Mouse (Mus musculus): ENCODE data around the gene Adgrf5.
"Not testable (repeated sequence)": the region's sequence is repeated elsewhere in the genome, so short reads cannot be mapped to it uniquely, and the experiment has no call there.

Gene Adgrf5

DNA sequence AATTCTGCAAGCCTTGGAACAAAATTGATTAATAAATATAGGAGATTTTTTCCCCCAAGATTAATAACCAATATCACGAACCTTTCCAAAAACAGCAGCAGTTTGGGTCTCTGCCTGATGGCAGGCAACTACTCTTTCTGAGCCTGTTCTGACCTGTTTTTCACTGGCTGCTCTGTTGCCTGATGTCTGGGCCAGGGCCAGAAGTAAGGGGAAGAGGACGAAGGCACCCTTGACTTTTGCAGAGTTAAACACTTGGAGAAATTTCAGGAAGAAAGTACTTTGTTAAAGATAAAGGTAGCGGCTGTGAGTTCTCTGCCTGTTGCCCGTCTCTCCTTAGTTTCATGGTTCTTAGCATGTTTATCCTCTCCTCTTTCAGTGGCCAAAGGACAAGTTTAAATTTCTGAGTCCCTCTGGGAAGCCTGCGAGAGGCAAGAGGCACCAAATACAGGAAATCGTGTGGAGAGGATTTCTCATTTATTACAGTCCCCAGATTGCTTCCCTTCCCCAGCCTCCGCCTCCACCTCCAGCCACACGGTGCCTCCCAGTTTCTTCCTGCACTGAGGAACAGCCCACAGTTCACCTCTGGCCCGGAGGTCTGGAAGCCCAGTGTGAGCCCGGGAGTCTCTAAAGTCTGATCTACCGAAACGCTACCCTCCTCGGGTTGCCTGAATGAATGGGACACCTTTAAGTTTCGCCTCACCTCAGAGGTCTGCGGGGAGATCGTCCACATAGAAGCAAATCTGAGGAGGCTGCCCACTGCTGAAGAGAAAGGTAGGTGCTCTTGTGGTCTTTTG, at the start of gene Adgrf5:
TSS of gene Adgrf5 (plus strand) at position 626 of the 794 bp plus-strand sequence.
- DNase-seq (ENCODE audit: low spot score), result peak; percentile 18

DNA sequence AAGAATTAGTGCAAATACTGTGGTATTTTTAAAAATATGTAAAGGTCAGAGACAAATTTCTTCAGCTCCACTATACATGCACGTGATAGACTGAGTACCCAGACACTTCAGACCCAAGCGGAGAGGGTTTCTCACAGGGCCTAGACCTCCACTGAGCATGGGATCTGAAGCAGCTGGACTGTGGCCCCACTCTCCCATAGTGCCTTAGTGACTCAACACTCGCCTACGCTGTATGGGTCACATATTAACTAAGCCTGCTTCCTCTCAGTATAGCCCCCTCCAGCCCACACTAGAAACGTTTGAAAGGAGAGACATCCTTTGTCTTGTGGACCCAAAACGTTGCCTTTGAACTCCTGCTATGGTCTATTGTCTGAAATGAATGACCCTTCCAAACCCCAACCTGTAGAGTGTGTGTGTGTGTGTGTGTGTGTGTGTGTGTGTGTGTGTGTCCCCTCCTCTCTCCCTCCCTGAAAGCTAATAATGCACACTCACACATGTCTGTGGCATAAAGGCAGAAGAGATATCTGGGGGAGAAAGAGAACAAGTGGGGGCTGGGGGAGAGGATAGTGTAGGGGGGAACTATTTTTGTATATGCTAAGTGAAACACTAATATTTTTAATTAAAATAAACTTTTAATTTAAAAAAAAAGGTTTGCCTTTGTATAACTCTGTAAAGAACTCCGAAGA, 34.1 kb upstream of the Adgrf5 start:
- no peak for DNase-seq (ENCODE audit: low spot score)

- peak; percentile 33 for DNase-seq (ENCODE audit: low spot score)
Observed at GRCm38 (mm10) chr17:43326726-43327700, 33.2 kb upstream of the Adgrf5 start.

DNA sequence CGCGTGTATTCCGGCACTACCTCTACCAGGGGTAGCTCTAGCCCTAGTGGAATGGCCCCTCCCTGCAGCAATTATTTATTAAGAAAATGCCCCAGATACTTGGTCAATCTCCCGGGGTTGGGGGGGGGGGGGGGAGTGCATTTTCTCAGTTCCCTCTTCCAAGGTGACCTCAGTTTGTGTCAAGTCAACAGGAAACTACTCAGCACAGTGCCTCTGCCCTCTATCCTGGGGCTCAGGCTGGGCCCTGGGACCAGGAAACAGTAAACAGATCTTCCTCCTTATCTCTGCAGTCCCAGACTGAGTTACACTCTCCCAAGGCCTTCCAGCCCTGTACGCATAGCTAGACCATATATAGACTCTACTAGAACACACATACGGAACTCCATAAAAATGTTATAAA, 32.4 kb upstream of the Adgrf5 start:
- DNase-seq (ENCODE audit: low spot score), result no peak

DNA sequence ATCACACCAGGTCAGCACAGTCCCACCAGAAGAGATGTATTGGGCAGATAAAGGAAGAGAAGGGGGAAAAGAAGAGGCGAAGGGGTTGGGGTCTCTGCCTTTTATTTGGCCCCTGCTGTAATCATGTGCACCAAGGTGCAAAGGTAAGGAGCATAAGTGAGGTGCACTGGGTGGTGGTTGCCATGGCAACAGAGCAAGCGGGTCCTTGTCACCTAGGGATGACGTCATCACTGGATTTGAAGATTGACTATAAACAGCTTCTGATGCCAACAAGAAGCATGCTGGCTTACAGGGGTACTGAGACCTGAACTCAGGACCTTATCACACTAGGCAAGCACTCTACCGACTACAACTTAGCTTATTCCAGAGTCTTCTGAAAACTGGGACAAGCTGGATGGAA, 31.0 kb upstream of the Adgrf5 start:
- no peak for DNase-seq (ENCODE audit: low spot score)

- peak; percentile 24 for DNase-seq (ENCODE audit: low spot score)
Observed at GRCm38 (mm10) chr17:43329761-43330183, 30.5 kb upstream of the Adgrf5 start.

GRCm38 (mm10) chr17:43332686-43333085, 27.6 kb upstream of the Adgrf5 start:
- no peak for DNase-seq (ENCODE audit: low spot score)

- no peak for DNase-seq (ENCODE audit: low spot score)
Observed at GRCm38 (mm10) chr17:43334074-43334473, 26.2 kb upstream of the Adgrf5 start.

DNA sequence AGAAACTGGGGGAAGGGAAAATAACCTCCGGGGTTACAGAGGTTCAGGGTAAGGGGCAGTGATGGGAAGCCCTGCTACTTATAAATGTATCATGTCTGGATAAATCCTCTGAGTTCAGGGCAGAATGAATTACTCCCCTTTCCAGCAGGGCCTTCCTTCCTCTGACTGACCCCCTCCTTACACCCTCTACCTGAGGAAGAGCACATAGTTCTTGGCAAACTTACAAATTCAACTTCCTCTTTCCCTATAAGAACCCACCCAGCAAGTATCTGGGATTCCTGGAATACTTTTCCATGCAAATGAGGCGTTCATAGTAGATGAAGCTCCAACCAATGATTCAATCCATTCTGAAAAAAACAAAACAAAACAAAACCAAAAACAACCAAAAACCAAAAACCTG, 22.6 kb upstream of the Adgrf5 start:
- no peak for DNase-seq (ENCODE audit: low spot score)

DNA sequence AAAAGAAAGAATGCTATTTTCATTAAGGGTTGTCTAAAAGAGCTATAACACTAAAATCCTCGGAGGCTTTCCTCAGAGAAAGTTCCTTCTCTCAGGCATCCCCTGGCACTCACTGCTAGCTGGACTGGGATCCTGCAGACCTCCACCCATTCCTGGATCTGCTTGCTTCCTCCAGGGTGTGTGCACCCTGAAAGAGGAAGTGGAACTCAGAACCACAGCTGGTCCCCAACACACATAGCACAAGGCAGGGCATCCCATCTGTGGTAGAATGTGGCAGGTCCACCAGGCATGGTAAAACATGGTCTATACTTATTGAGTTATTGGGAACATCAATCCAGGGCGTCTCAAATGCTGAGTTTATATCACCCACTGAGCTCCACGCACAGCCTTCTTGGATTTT, 22.0 kb upstream of the Adgrf5 start:
- no peak for DNase-seq (ENCODE audit: low spot score)

DNA sequence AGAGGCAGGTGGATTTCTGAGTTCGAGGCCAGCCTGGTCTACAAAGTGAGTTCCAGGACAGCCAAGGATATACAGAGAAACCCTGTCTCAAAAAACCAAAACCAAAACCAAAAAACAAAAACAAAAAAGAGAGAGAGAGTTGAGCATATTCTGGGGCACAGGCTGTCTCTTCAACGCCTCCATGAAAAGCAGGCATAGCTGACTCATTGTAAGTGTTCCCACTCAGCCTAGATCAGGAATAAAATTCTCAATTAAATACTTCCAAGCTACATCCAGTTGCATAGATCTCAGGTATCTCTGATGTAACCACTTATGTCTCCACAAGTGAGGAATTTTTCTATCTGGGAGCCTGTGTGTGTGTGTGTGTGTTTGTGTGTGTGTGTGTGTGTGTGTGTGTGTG, 13.8 kb upstream of the Adgrf5 start:
- not testable (repeated sequence) for DNase-seq (ENCODE audit: low spot score)

- no peak for DNase-seq (ENCODE audit: low spot score)
Observed at GRCm38 (mm10) chr17:43357902-43358539, 2.2 kb upstream of the Adgrf5 start.

GRCm38 (mm10) chr17:43361021-43361420, 770 bp downstream of the Adgrf5 start:
- DNase-seq (ENCODE audit: low spot score), result no peak

DNA sequence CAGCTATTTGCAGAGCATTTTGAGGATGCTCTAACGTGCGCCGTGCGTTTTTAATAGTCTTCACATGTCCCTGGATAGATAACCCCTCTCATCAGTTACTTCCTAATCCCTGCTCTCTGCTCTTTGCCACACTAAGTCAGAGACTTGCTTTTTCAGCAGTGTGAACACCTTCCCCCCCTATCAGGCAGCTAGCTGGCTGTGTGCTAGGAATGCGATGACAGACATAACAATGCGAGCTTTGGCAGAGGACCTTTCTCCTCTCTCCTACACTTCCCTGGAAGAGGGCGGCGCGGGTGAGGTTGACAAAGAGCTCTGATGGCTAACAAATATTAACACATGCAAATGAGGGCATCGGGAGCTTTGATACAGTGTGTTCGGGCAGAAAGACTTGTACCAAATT, 2.1 kb downstream of the Adgrf5 start:
- DNase-seq (ENCODE audit: low spot score), result no peak

GRCm38 (mm10) chr17:43362881-43363280, 2.6 kb downstream of the Adgrf5 start:
- DNase-seq (ENCODE audit: low spot score), result no peak

DNA sequence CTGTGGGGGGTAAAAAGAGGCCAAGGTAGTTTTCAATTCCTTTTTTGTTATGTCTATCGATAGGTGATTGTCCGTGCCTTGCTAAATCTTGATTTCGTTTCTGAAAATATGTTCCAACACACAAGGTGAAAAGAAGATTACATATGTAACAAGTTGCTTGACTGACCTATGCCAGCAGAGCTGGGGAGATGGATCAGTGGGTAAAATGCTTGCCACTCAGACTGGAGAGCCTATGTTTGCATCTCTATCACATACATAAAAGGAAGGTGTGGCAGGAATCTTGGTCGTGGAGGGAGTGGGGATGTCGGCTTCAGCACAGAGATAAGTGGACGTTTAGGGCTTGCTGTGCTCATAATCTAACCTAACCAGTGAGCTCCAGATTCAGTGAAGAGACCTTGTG, 3.7 kb downstream of the Adgrf5 start:
- no peak for DNase-seq (ENCODE audit: low spot score)

GRCm38 (mm10) chr17:43365297-43365696, 5.0 kb downstream of the Adgrf5 start:
- no peak for DNase-seq (ENCODE audit: low spot score)

- DNase-seq (ENCODE audit: low spot score), result no peak
Observed at GRCm38 (mm10) chr17:43366486-43366885, 6.2 kb downstream of the Adgrf5 start.

DNA sequence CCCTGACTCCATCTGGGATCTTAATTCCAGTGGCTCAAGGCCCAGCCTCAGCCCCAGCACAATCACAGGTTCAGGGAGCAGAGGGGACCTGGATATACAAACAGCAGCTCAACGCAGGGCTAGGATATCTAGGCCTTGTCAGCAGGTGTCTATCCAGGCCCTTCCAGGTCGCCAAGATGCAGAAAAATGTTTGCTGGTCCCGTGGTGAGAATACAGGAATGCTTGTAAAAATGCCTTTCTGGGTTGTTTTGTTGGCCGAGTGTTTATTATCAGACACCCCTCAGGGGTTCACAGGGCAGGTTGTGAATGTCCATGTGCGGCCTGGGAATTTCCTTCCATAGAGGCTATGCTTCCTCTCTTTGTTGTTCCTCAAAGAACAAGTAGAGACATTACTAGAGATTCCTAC, 7.9 kb downstream of the Adgrf5 start:
- no peak for DNase-seq (ENCODE audit: low spot score)

GRCm38 (mm10) chr17:43372604-43373003, 12.4 kb downstream of the Adgrf5 start:
- DNase-seq (ENCODE audit: low spot score), result no peak

- DNase-seq (ENCODE audit: low spot score), result no peak
Observed at GRCm38 (mm10) chr17:43374020-43374419, 13.8 kb downstream of the Adgrf5 start.

DNA sequence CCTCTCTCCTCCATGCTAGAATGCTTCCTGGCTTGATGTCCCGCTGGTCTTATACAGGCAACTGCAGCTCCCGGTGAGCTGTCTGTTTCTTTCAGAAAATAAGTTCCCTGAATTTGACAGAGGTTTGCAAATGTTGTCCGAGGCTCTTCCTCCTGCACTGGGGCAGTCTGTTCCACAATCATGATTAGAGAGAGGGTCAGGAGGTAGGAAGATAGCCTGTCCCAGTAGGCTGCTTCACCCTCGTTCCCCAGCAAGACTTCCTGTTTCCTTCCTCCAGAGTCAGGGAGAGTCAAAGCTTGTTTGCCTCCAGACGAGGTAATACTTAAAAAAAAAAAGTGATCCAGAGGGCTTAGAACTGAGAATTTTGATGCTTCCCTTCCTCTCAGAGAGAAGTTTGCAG, 16.3 kb downstream of the Adgrf5 start:
- no peak for DNase-seq (ENCODE audit: low spot score)
